Mouse (Mus musculus) erythroblast, embryonic 14.5 days (primary cell): ENCODE data around the gene Mpped2.

Experiments
- GATA1 ChIP-seq: IDR thresholded peaks from 2 replicates; pipeline ENCODE4 v1.6.1; 2012; ENCODE audit warnings: low read length, inconsistent platforms, mixed read lengths
- TAL1 ChIP-seq: IDR thresholded peaks from 3 replicates; pipeline ENCODE4 v1.6.1; 2012; ENCODE audit warnings: low read length, inconsistent platforms, mixed read lengths

GRCm38 (mm10) chr2:106692783-106693701, at the start of gene Mpped2:
- no peak for TF ChIP-seq TAL1
- no peak for TF ChIP-seq GATA1
